Mouse (Mus musculus): ENCODE data around the gene Wbp4. TPM values are rescaled to one million over a fixed set of nuclear protein-coding genes. Genes with fewer than 3 reads are reported as not detected.
"Not testable (repeated sequence)": the region's sequence is repeated elsewhere in the genome, so short reads cannot be mapped to it uniquely, and the experiment has no call there.

Wbp4 gene
- polyA plus RNA-seq, 1 experiment from 2014 or later = 17.6 TPM

DNA sequence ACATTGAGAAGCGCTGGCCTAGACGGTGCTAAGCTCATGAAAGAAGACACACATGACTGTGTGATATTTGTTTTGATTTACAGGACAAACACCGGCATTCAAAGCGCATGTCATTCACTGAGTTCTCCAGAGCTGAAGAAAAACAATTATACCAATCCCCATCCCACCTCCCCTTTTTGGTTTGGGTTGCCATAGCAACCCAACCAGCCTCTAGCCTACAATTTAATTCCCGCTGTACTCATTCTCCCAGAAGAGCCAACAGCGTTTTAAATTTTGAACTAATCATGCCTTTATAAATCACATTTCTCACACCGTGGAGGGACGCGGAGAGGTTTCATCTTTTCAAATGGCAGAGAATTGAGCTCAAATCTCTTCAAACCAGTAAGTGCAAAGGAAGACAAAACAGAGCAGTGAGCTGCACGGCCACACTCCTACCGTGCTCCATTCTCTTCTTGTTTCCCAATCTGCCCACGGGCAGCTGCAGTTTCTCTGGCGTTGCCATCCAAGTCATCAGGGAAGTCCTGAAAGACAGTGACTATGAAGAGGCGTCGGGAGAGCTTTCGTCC, 36.2 kb downstream of the Wbp4 start:
- Histone ChIP-seq H3K9me3 (replicated peaks) (no peaks in the 10 kb centered on the region), H3K4me2 (no peak overlapping the region), H3K27ac (no peak overlapping the region), H3K9ac (no peak overlapping the region), H3K27me3 (no peaks in the 10 kb centered on the region), H3K36me3 (no peaks in the 10 kb centered on the region), H3K4me1 (replicated peaks) (no peaks in the 10 kb centered on the region; the same call in 1 of the 2 replicates), H3K4me3 (replicated peaks) (no peak overlapping the region)
- WGBS (ENCODE audit: insufficient replicate concordance) = 71% methylated on average over 16 of the region's 16 CpGs
- DNase-seq = no peak
- ATAC-seq (ENCODE audit: low read depth) = no peak

DNA sequence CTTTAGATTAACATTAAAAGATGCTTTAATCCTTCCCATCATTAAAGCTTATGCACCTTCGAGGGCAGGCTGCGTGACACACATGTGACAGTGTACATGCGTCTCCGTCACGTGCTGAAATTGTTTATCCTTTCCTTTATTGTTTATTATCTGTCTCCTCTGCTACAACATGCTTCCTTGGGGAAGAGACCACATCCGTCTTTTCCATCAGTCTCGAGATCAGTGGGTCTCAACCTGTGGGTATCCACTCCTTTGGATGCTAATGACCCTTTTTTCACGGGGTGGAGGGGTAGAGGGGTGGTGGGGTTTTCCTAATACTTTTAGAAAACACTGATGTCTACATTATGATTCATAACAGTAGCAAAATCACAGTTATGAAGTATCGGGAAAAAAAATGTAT, 36.7 kb downstream of the Wbp4 start:
- no peaks in the 10 kb centered on the region; the same call in 1 of the 2 replicates for H3K4me1 ChIP-seq (replicated peaks)
- ATAC-seq (ENCODE audit: low read depth) = no peak
- WGBS (ENCODE audit: insufficient replicate concordance) = 77% methylated on average over 9 of the region's 9 CpGs
- no peak overlapping the region for H3K4me3 ChIP-seq (replicated peaks)
- H3K27me3 ChIP-seq = no peaks in the 10 kb centered on the region
- H3K9me3 ChIP-seq (replicated peaks) = no peaks in the 10 kb centered on the region
- no peak for DNase-seq
- H3K9ac ChIP-seq = no peak overlapping the region
- H3K36me3 ChIP-seq = no peaks in the 10 kb centered on the region
- H3K4me2 ChIP-seq = no peak overlapping the region
- no peak overlapping the region for H3K27ac ChIP-seq

GRCm38 (mm10) chr14:79441441-79441840, 39.9 kb downstream of the Wbp4 start:
- H3K4me3 ChIP-seq (replicated peaks) = no peak overlapping the region
- H3K4me2 ChIP-seq = no peak overlapping the region
- 36% methylated on average over 5 of the region's 5 CpGs for WGBS (ENCODE audit: insufficient replicate concordance)
- no peaks in the 10 kb centered on the region for H3K27me3 ChIP-seq
- no peak overlapping the region for H3K9ac ChIP-seq
- no peaks in the 10 kb centered on the region for H3K9me3 ChIP-seq (replicated peaks)
- no peaks in the 10 kb centered on the region for H3K36me3 ChIP-seq
- no peak overlapping the region for H3K27ac ChIP-seq
- ATAC-seq (ENCODE audit: low read depth) = no peak
- no peaks in the 10 kb centered on the region; the same call in 1 of the 2 replicates for H3K4me1 ChIP-seq (replicated peaks)
- DNase-seq = no peak

GRCm38 (mm10) chr14:79440655-79441054, 40.7 kb downstream of the Wbp4 start:
- H3K36me3 ChIP-seq = no peaks in the 10 kb centered on the region
- H3K9me3 ChIP-seq (replicated peaks) = no peaks in the 10 kb centered on the region
- no peaks in the 10 kb centered on the region; the same call in 1 of the 2 replicates for H3K4me1 ChIP-seq (replicated peaks)
- H3K4me2 ChIP-seq = no peak overlapping the region
- WGBS (ENCODE audit: insufficient replicate concordance) = 66% methylated on average over 2 of the region's 2 CpGs
- DNase-seq (no peak), ATAC-seq (ENCODE audit: low read depth) (no peak)
- H3K9ac ChIP-seq = no peak overlapping the region
- H3K27ac ChIP-seq = no peak overlapping the region
- no peaks in the 10 kb centered on the region for H3K27me3 ChIP-seq
- H3K4me3 ChIP-seq (replicated peaks) = no peak overlapping the region

GRCm38 (mm10) chr14:79434068-79434467, 47.3 kb downstream of the Wbp4 start:
- Histone ChIP-seq H3K4me3 (replicated peaks) (no peak overlapping the region), H3K36me3 (no peaks in the 10 kb centered on the region), H3K9me3 (replicated peaks) (no peaks in the 10 kb centered on the region), H3K4me2 (no peak overlapping the region), H3K27me3 (no peaks in the 10 kb centered on the region), H3K4me1 (replicated peaks) (no peaks in the 10 kb centered on the region), H3K27ac (no peak overlapping the region), H3K9ac (no peak overlapping the region)
- no peak for ATAC-seq (ENCODE audit: low read depth)
- 59% methylated on average over 1 of the region's 1 CpGs for WGBS (ENCODE audit: insufficient replicate concordance)
- no peak for DNase-seq

DNA sequence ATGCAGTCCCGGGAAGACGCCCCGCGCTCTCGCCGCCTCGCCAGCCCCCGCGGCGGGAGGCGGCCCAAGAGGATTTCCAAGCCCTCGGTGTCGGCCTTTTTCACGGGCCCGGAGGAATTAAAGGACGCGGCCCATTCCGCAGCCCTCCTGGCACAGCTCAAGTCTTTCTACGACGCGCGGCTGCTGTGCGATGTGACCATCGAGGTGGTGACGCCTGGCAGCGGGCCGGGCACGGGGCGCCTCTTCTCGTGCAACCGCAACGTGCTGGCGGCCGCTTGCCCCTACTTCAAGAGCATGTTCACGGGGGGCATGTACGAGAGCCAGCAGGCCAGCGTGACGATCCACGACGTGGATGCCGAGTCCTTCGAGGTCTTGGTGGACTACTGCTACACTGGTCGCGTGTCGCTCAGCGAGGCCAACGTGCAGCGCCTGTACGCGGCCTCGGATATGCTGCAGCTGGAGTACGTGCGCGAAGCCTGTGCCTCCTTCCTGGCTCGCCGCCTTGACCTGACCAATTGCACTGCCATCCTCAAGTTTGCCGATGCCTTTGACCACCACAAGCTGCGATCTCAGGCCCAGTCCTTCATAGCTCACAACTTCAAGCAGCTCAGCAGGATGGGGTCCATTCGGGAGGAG, 54.5 kb downstream of the Wbp4 start:
- Histone ChIP-seq H3K9ac (peak overlapping the region; percentile 69), H3K4me3 (replicated peaks) (peak overlapping the region; percentile 61), H3K4me2 (peak overlapping the region; percentile 61), H3K27ac (peak overlapping the region; percentile 92), H3K4me1 (replicated peaks) (peaks cover 14% of the 10 kb centered on the region)
- peak; percentile 39 for ATAC-seq (ENCODE audit: low read depth)
- 60% methylated on average over 6 of the region's 59 CpGs for WGBS (ENCODE audit: insufficient replicate concordance)
- H3K9me3 ChIP-seq (replicated peaks); DNase-seq; H3K27me3 ChIP-seq; H3K36me3 ChIP-seq: not testable (repeated sequence)

DNA sequence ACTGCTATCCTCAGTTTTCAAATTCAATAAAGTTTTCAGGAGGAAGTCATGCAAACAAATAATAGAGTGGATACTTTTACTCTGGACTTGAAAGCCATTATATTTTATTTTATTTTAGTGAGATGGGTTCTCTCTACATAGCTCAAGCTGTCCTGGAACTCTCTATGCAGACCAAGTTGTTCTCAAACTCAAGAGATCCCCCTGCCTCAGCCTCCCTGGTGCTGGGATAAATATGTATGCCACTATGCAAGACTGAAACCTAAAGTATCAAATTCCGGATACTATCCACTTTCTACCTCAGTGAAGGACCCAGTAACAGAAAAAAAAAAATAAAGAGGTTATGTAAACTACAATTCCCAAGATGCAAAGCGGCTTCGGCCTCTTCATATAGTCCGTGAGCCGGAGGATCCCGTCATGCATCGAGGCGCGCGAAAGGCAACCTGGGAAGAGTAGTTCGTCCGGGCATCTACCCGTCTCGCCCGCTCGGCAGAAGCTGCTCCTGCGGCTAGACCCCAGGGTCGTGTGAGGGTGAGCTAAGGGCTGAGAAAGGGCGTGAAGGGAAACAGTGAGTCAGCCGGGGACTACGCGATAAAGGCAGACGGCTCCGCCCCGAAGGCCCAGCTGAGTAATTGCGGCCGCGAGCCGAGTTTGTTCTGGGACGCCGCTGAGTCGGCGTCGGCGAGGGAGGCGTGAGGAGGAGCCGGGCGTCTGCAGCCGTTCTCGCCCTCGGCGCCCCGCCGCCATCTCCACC, 55.2 kb downstream of the Wbp4 start, which contains the start of gene Kbtbd7:
TSS of gene Kbtbd7 (plus strand) at position 533 of the 751 bp plus-strand sequence.
- no peaks in the 10 kb centered on the region for H3K27me3 ChIP-seq
- no peaks in the 10 kb centered on the region for H3K36me3 ChIP-seq
- ATAC-seq (ENCODE audit: low read depth) (peak; percentile 99), DNase-seq (peak; percentile 95)
- H3K4me2 ChIP-seq = peak within 1 kb of the TSS; percentile 61
- peaks cover 14% of the 10 kb centered on the region for H3K4me1 ChIP-seq (replicated peaks)
- H3K9ac ChIP-seq = peak within 1 kb of the TSS; percentile 69
- H3K9me3 ChIP-seq (replicated peaks) = no peaks in the 10 kb centered on the region
- peak within 1 kb of the TSS; percentile 92 for H3K27ac ChIP-seq
- H3K4me3 ChIP-seq (replicated peaks) = peak within 1 kb of the TSS; percentile 61
- WGBS (ENCODE audit: insufficient replicate concordance) = under 1% methylated on average over 42 of the region's 44 CpGs

DNA sequence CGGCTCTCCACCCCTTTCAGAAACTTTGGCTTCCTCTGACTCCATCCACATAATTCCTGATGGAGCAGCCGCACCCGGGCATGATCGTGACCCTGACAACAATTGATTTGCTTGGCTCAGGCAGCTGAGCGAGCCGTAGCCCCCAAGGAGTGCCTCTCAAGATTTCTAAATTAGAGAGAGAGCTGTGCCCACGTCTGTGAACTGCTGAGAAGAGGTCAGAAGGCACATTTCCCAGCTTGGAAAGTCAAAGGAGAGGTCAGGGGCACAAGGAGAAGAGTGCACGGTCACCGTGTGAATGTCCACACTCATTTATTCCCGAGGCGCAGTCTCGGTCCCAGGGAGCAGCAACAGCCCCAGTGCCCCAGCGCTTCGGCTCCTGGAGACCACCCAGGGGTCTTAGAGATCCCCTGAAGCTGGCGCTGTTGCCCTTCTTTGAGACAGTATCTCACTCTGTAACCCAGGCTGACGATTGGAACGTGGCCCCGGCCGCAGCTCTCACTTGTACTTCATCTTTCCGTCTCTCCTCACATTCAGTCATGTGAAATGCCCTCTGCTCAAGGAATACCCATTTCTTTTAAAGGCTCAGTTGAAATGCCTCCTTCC, 61.1 kb downstream of the Wbp4 start:
- Histone ChIP-seq H3K36me3 (0 out of 2 replicates have a peak, but pooled peaks cover 2% of the 10 kb centered on the region), H3K4me2 (no peak overlapping the region), H3K4me1 (replicated peaks) (no peaks in the 10 kb centered on the region), H3K9ac (no peak overlapping the region), H3K27me3 (no peaks in the 10 kb centered on the region), H3K27ac (no peak overlapping the region), H3K9me3 (replicated peaks) (no peaks in the 10 kb centered on the region), H3K4me3 (replicated peaks) (no peak overlapping the region)
- DNase-seq = no peak
- no peak for ATAC-seq (ENCODE audit: low read depth)
- 84% methylated on average over 20 of the region's 20 CpGs for WGBS (ENCODE audit: insufficient replicate concordance)

- no peak overlapping the region for H3K4me3 ChIP-seq (replicated peaks)
- 82% methylated on average over 6 of the region's 6 CpGs for WGBS (ENCODE audit: insufficient replicate concordance)
- H3K9me3 ChIP-seq (replicated peaks) = no peaks in the 10 kb centered on the region
- DNase-seq = no peak
- H3K27ac ChIP-seq = no peak overlapping the region
- no peak overlapping the region for H3K9ac ChIP-seq
- H3K4me2 ChIP-seq = no peak overlapping the region
- ATAC-seq (ENCODE audit: low read depth) = no peak
- no peaks in the 10 kb centered on the region for H3K27me3 ChIP-seq
- H3K36me3 ChIP-seq = peaks cover 10% of the 10 kb centered on the region; the same call in 1 of the 2 replicates
- H3K4me1 ChIP-seq (replicated peaks) = no peaks in the 10 kb centered on the region; the same call in 1 of the 2 replicates
Observed at GRCm38 (mm10) chr14:79413121-79413520, 68.2 kb downstream of the Wbp4 start.

GRCm38 (mm10) chr14:79410662-79411061, 70.7 kb downstream of the Wbp4 start:
- H3K4me1 ChIP-seq (replicated peaks) = peaks cover 3% of the 10 kb centered on the region; the same call in 1 of the 2 replicates
- H3K27me3 ChIP-seq = no peaks in the 10 kb centered on the region
- no peak overlapping the region for H3K4me3 ChIP-seq (replicated peaks)
- DNase-seq = no peak
- no peak overlapping the region for H3K9ac ChIP-seq
- H3K9me3 ChIP-seq (replicated peaks) = no peaks in the 10 kb centered on the region
- no peak for ATAC-seq (ENCODE audit: low read depth)
- H3K27ac ChIP-seq = no peak overlapping the region
- H3K4me2 ChIP-seq = no peak overlapping the region
- peaks cover 10% of the 10 kb centered on the region; the same call in 1 of the 2 replicates for H3K36me3 ChIP-seq
- WGBS (ENCODE audit: insufficient replicate concordance) = 69% methylated on average over 2 of the region's 2 CpGs
